Mouse (Mus musculus) adrenal gland, adult (tissue): ENCODE measurements around the gene Pcbp4.

Source experiments
- DNase-seq, 2 experiments: peaks; one replicate each; pipeline ENCODE4 v3.0.0; 2022 to 2023; ENCODE audit warnings: low spot score in 1 of 2; ENCODE audit not compliant: inconsistent age in 2 of 2

The Pcbp4 gene

DNA sequence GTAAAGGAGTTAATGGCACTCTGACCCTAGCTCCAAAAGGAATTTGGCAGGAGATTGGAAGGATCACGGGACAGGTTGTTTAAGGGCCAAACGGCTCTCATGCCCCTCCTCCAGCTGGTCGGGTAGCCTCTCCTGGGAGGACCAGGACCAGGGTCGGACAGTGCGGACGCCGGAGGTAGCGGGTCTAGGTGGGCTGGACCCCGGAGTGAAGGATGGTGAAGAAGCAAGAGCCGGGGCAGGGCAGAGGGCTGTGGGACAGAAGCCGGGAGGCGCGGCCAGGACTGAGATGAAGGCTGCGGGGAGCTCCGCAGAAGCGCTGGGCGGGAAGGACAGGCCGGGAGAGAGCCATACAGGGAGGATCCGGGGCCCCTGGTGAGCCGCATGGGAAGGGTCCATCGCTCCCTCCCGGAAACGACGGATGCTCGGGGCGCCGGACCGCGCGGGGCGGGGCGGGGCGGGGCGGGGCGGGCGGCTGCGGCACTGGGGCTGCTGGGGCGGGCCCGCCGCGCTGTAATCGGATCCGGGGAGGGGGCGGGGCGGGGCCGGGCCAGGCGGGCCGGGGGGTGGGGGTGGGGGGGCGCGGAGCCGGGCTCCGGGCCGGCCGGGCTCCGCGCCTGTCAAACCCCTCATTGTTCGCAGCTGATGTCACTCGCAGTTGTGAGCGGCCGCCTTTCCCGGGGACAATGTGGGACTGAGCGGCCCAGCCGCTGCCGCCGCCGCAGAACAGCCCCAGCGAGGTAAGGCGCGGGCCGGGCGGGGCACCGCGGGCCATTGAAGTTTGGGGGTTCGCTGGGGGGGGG lies at the start of gene Pcbp4:
Gene Pcbp4, plus strand, starts transcription at position 21 of the 800 bp plus-strand sequence.
- peak; percentile 72 to 89 for DNase-seq

DNA sequence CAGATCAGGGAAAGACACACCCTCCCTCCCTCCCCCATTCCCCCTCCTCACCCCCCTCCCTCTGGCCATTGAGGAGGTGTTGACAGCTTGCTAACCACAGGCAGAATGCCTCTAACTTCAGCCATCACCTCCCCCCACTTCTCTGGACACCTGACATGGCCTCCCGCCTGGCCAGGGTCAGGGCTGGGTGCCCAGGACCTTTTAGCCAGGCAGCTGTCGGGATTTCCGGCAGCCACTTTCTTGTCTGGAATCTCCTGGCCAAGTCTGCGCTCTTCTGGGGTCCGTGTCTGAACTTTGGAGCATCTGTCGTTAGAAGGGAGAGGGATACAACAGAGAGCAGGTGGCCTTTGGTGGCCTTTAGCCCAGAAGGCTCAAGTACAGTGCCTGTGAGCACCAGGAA lies 47.8 kb upstream of the Pcbp4 start:
- peak in 1 of 2 experiments; percentile 38 for DNase-seq

DNA sequence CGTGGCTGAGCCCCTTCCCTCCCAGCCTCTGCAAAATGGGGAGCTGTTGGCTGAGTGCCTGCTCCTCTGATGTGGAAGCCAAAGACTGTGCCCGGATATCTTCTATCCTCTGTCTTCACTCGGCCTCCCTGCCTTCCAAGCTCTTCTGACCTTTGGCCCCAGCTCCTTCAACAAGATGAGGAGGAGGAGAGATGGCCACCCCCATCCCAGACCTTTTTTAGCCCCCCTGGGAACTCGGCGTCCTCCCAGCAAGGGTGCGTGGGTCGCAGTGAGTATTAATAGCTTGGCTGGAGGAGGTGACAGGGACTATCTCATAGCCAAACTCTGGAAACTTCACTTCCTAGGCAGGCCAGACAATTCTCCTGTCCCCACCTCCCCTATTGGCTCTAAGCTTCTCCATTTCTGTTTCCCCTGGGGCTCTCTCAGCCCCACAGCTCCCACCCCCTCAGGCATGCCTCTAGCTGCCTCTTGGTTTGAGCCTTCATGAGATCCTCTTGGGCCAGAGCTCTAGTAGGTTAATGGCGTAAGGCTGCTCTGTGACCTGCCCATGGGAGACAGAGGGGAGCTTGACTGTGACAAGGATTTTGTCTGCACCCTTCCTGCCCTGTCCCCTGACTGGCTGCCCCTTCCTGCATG lies 46.5 kb upstream of the Pcbp4 start:
- peak; percentile 54 to 69 for DNase-seq

DNA sequence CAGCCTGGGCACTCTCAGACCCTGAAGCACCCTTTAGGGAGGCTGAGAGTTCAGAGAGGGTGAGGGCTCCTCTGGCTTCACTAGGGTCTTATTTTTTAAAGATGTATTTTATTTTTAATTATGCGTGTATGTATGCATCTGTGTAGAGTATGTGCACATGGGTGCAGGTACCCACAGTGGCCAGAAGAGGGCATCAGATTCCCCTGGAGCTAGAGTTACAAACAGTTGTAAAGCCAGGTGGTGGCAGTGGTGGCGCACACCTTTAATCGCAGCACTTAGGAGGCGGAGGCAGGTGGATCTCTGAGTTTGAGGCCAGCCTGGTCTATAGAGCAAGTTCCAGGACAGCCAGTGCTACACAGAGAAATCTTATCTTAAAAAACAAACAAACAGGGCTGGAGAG lies 44.0 kb upstream of the Pcbp4 start:
- DNase-seq, result no peak

DNA sequence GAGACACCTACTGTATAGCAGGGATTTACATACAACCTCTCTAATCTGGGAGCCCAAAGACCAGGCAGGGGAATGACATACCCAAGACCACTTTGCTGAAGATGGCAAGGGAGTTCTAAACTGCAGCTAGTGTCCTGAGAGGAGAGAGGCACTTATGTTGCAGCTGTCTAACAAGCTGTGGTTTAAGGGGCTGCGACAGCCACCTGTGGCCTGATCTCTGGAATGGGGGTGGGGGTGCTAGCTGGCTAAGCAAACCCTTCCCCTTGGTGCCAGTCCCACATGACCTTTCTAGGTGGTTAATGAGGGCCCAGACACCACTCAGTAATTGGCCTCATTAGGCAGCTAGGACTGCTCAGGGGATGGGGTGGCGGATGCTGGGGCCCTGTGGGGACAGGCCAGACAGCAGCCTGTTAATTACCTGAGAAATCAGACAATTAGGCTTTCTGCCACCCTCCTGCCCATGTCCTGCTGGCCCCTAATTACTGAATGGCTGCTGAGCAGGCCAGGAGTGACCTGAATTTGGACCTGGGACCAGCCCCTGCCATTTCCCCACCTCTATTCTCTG lies 42.9 kb upstream of the Pcbp4 start:
- no peak for DNase-seq

DNA sequence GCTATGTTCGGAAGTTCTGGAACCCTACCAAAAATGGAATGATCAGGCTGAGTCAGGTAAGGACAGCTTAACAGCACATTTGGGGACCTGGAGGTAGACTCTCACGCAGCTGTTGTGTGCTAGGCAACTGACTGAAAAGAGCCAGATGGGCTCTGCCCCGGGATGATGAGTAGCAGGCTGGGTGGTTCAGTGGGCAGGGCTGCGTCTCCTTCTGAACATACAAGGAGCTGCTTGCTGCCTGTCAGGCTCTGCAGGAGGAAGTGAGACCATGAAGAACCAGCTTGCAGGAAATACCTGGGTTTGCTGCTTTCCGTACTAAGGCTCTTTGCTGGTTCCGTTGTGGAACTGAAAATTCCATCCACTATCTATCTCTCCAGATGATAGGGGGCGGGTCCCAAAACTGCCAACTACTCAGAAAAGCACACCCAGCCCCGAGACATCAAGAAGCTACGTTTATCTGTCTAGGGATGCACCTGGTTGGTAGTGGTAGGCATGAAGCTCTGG lies 41.9 kb upstream of the Pcbp4 start:
- no peak for DNase-seq

DNA sequence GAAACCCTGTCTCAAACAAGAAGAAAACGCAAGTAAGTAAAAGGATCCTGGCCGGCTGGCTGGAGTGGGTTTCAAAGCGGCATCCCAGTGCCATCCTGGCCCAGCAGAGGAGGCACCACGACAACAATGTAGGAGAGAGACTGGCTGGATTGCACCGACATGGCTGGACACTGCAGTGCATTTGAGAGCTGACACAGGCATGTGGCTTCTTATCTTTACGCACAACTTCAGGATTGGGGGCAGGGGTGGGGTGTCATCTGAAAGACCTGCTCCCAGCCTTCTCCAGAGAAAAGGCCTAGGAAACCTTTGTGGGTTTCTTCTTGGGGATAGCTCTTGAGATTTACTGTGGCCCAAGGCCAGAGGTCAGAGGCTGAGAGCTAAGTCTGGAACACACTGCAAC lies 41.4 kb upstream of the Pcbp4 start:
- DNase-seq, result no peak

DNA sequence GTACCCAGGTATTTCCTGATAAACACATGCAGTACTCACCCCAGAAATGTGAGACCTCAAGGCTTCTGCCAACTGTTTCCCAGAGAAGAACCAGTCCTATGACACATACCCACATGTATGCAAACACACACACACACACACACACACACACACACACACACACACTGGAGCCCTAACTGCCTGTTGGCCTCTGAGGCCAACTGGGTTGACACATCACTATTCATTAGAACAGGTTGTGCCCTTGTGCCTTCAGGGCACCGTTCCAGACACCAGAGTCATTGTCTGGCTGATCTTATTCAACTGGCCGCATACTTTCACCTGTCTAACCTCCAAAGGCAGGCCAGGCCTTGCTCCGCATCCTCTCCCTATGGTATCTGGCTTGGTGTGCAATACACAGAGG lies 40.9 kb upstream of the Pcbp4 start:
- DNase-seq, result peak in 1 of 2 experiments; percentile 65

DNA sequence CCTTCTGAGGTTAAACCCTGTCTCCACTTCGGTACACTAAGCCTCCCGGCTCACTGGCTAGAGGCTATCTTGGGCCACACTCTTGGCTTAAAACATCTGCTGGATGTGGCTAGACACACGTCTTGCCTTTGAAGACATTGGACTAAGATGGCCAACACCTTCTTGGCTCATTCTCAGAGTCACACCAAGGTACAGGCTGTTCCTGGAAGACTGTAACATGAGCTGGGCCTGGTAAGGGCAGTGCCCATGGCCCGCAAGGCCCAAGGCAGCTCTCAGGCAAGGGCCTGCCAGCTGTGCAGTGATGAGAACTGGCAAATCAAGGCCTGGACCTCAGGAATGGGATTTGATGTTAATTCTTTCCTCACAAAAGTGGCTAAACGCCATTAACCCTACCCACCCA lies 39.5 kb upstream of the Pcbp4 start:
- DNase-seq, result no peak

DNA sequence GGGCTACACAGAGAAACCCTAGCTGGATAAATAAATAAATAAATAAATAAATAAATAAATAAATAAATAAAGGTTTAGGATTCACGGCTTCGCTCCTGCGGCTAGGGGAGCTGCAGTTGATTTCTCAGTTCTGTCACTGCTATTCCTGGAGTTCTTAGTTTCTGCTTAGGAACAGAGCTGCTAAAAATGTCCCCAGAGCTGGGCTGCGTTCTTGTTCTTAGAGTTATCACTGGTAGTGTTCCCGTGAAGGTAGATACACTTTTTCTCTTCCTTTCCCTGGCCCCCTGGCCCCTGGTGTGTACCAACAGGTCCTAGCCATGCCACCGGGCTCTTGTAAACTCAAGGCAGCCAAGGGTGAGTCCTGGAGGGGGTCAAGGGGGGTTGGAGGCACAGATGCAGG lies 36.3 kb upstream of the Pcbp4 start:
- DNase-seq, result no peak

DNA sequence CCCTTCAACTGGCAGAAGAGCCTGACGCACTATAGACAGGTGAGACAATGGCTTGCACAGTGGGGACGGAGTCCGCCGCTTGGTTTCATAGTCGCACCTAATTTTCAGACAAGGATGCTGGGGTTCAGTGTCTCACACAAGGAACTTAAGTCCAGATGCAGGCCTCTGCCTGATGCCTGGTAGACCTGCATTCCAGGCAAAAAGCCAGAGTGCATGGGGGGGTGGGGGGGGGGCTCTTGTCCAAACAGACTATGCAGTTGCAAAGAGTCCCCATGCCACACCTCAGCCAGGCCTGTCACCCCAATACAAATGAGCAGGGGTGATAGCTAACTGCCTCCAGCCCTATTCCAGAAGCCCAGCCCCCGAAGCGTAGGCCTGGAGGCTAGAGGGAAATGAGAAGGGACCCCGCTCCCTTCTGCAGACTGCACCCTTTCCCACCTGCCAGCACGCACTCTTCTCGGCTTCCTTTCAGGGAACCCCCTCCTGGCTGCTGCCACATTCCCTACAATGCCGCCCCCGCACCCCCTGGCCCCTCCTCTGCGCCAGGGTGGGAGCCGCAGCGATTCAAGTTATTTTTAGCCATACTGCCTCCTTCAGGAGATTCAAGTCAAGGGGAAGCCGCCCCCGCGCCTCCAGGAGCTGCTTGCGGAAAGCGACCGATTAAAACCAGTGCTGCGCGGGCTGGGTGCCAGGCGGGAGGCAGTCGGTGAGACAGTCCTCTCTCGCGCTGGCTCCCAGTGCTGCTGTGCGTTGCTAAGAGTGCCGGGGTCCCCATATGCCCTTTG lies 35.1 kb upstream of the Pcbp4 start:
- peak; percentile 79 to 85 for DNase-seq

DNA sequence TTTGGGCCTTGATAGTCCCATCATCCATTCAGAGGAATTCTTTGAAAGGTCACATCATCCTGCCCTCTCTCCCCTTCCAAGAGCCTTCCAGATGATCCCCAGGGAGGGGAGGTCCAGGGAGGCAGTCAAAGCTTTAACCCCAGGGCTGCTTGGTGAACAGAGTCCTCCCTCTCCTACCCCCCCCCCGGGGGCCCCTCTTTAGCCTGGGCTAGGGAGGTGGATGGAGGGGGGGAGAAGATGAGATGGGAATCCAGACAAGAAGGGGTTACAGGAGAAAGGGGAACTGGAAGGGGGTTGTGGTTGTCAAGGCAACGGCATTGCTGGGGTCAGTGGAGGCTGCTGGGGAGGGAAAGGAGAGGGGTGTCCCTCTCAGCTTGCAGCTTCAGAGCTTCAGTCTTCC lies 32.5 kb upstream of the Pcbp4 start:
- no peak for DNase-seq

DNA sequence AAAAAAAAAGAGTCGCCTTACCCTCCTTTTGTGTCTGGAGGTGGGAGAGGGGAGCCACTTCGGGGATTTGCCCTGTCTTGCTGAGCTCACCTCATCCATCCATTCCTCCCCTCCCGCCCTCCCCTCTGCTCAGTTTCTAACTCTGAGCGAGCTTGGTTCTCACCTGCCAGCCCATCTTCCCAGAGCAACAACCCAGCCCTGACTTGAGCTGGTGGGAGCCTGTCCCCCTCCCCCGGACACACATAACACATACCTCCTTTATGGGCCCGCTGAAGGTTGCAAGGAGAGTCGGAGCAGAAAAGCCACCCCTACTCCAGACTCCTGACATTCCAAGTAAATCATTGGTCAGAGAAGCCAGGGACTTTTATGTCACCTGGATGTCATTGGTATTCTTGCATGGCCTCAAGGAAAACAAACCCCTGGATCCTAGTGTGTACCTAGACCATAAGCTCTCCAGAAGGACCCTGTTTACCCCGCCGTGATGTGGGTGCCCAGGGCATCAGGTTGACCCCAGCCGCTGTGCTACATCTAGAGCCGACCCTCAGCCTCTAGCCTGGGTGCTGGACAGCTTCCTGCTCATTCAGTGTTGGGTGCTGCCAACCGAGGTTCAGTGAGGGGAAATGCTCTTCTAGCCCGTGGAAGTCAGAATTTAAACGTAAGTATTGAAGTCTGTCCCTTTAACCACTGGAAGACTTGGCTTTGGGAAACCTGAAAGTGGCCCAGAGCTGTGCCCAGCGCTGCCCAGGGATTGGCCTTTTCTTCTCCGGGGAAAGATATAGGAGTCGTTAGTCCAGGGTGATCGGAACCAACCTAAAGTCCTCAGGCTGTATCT lies 31.8 kb upstream of the Pcbp4 start:
- DNase-seq, result no peak

DNA sequence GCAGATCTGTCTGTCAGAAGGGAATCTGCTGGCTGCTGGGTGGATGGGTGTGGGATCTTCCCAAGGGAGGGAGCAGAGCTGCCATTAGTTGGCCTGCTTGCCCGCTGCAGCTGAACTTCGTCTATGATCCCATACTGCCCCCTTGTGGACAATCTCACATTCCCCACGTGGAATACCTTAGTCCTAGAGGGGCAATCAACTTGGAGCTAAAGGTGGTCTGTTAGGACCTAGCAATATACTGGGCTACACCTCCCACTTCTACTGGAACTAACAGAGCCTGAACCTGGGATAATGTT lies 31.3 kb upstream of the Pcbp4 start:
- peak; percentile 85 to 96 for DNase-seq

DNA sequence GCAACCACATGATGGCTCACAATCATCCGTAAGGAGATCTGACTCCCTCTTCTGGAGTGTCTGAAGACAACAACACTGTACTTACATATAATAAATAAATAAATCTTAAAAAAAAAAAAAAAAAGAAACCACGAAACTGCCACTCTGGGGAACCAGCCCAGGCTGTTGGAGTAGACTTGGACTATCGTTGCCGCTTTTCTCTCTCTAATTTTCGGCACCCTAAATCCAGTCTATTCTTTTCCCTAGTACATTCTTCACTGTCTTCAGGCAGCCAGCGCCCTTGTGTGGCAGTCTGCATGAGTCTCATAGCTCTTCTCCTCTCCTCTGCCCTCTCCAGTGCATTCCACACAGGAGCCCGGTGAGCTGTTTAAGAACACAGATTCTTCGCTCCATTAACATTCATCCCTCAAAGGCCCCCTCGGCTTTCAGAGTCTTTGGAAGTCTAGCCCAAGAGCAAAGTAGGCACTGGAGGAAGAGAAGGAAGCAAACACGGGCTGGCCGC lies 24.3 kb upstream of the Pcbp4 start:
- no peak for DNase-seq

DNA sequence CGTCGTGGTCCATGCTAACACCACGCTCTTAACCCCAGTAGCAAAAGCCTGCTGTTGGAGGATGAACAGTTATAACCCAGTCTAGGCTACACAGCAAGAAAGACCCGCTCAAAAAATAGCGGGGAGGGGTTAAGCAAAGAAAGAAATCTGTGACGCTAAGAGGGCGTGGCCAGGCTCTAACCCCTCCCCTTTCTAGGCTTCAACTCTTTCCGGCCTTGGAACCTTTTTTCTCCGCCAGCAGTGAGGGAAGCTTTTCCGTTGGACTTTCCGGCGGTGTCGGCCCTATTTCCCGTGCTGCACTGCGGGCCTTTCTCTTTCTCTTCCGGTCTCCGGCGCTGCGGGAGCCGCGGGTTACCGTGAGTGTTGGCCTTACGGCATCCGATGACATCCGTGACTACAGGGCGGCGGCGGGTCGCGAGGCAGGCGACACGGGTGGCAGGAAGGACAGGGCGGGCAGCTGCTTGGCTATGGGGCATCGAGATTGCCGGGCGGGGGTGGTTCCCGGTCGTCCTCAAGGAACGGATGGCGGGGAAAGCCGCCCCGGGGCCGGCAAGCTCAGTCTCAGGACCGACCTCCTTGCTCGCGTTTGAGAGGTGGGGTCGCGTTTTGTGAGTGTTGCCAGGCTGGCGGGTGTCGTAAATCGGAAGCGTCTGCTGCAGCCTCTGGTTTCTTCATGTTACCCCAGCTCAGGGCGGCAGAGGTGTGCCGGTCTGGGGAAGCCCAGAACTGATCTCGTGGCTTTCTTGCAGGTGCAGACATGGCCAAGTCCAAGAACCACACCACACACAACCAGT lies 23.7 kb upstream of the Pcbp4 start, which contains the start of gene Rpl29:
Gene Rpl29, plus strand, starts transcription at position 234 of the 794 bp plus-strand sequence.
- DNase-seq, result peak; percentile 96 to 99

DNA sequence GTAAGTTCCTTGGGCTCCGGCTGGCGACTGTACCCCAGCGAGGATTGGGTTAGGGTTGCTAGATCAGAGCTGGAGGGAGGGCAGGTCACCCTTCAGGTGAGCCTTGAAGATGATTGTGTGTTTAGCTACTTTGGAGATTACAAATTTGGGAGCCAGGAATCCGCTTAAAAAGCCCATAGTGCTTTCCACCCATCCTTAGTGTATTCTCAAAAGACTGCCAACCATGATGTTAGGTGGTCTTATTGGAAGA lies 23.2 kb upstream of the Pcbp4 start:
- no peak for DNase-seq

DNA sequence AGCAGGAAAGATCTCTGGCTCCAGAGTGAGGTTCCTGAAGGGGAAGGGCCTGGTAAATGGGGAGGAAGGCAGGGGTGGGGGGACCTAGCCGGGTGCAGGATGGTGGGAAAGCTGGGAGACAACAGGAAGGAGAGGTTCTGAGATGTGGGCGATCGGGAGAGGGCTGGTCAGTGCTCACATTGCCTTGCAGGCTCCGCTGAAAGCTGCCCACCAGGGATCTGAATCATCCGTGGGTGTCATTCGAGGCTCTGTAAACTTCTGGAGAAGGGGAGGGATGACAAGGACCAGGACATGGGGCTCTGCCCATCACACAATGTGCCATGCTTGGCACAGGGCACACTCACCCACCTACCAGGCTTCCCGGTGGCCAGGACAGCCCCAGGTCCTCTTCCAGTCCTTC lies 19.7 kb upstream of the Pcbp4 start:
- DNase-seq, result no peak

DNA sequence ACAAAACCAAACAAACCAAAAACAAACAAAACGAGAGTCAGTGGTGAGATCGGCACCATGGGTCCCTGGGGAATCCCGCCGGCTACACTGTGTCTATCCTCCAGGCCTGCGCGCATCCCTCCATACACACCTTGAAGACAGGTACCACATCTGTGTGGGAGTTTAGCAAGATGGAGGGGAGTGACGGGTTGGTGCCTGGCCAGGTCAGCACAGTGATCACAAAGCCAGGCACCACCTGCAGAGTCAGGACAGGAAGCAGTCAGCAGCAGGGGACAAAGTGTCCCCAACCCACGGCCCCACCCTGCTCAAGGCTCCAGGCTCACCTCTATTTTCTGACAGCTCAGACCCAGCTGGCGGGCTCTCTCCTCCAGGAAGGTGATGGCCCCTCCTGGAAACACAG lies 16.5 kb upstream of the Pcbp4 start:
- DNase-seq, result no peak

DNA sequence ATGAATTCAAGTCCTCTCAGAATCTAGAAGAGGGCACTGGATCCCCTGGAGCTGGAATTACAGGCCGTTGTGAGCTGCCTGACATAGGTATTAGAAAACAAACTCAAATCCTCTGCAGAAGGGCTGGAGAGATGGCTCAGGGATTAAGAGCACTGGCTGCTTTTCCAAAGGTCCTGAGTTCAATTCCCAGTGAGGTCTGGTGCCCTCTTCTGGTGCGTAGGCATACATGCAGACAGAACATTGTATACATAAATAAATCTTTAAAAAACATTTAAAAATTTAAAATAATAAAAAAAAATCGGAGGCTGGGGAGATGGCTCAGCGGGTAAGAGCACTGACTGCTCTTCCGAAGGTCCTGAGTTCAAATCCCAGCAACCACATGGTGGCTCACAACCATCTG lies 10.4 kb upstream of the Pcbp4 start:
- no peak for DNase-seq
